Mouse (Mus musculus): Measurements from ENCODE around the gene A830005F24Rik. TPM values are rescaled to one million over a fixed set of nuclear protein-coding genes. Genes with fewer than 3 reads are reported as not detected.
A peak's percentile ranks its signal among the peaks of the same experiment; 100 is the strongest.

The A830005F24Rik gene
- polyA plus RNA-seq, 2 experiments: 0.35 to 0.43 TPM

DNA sequence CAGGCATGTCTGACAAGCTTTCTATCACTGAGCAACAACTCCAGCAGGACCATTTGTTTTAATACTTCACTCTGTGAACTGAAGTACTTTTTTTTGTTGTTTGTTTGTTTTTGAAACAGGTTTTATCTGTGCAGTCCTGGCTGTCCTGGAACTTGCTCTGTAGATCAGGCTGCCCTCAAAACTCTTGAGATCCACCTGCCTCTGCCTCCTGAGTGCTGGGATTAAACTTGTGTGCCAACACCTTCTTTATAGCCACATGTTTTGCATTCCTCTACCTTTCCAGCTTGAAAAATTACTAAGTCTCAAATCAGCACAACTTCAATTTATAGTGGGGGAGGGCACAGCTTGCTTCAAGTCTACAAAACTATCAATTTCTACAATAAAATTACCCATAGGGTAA, 31.0 kb downstream of the A830005F24Rik start:
- Histone ChIP-seq H3K27ac (peak overlapping the region; percentile 19; the same call in 1 of the 2 replicates), H3K4me3 (ENCODE audit: insufficient read depth in 1 of 2, low read depth in 2 of 2, low read length in 2 of 2) (peak overlapping the region; percentile 82 to 96), H3K4me2 (ENCODE audit: low read depth) (peak overlapping the region; percentile 73), H3K36me3 (replicated peaks; ENCODE audit: control insufficient read depth, insufficient read depth, low read depth) (no peaks in the 10 kb centered on the region), H3K9ac (replicated peaks) (peak overlapping the region; percentile 95), H3K27me3 (ENCODE audit: control insufficient read depth, insufficient read depth, low read length) (no peaks in the 10 kb centered on the region), H3K9me3 (ENCODE audit: control insufficient read depth, low read length) (no peaks in the 10 kb centered on the region), H3K4me1 (replicated peaks; ENCODE audit: control insufficient read depth in 2 of 2, insufficient read depth in 2 of 2, low read length in 1 of 2) (peaks cover 16 to 20% of the 10 kb centered on the region in 2 experiments)
- no peak for ATAC-seq (ENCODE audit: insufficient read depth)
- TF ChIP-seq EP300 (IDR thresholded peaks at IDR 0.05; ENCODE audit: low read depth) (no peak), CTCF (IDR thresholded peaks at IDR 0.05; ENCODE audit: low read depth) (no peak)
- no peak for DNase-seq (ENCODE audit: low read depth in 3 of 3, low spot score in 3 of 3)

DNA sequence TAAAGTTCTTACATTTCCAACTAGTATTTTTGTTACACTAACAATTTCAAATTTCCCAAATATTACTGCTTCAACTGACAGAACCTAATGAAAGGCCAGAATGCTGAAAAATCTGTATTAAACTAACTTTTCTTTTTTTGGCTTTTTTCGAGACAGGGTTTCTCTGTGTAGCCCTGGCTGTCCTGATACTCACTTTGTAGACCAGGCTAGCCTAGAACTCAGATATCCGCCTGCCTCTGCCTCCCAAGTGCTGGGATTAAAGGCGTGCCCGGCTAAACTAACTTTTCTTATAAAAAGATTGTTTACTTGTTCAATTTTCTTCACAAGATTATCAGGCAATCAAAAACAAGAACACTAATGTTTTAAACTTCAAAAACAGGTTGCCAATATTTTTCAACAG, 31.5 kb downstream of the A830005F24Rik start:
- Histone ChIP-seq H3K36me3 (replicated peaks; ENCODE audit: control insufficient read depth, insufficient read depth, low read depth) (no peaks in the 10 kb centered on the region), H3K9ac (replicated peaks) (peak overlapping the region; percentile 95), H3K9me3 (ENCODE audit: control insufficient read depth, low read length) (no peaks in the 10 kb centered on the region), H3K4me2 (ENCODE audit: low read depth) (peak overlapping the region; percentile 73), H3K27me3 (ENCODE audit: control insufficient read depth, insufficient read depth, low read length) (no peaks in the 10 kb centered on the region), H3K27ac (peak overlapping the region; percentile 90), H3K4me1 (replicated peaks; ENCODE audit: control insufficient read depth in 2 of 2, insufficient read depth in 2 of 2, low read length in 1 of 2) (peaks cover 16 to 20% of the 10 kb centered on the region in 2 experiments), H3K4me3 (ENCODE audit: insufficient read depth in 1 of 2, low read depth in 2 of 2, low read length in 2 of 2) (peak overlapping the region; percentile 82 to 96)
- no peak for TF ChIP-seq EP300 (IDR thresholded peaks at IDR 0.05; ENCODE audit: low read depth)
- no peak for TF ChIP-seq CTCF (IDR thresholded peaks at IDR 0.05; ENCODE audit: low read depth)
- WGBS (ENCODE audit: insufficient replicate concordance): 22% methylated on average over 4 of the region's 4 CpGs
- no peak for DNase-seq (ENCODE audit: low read depth in 3 of 3, low spot score in 3 of 3)
- no peak for ATAC-seq (ENCODE audit: insufficient read depth)

DNA sequence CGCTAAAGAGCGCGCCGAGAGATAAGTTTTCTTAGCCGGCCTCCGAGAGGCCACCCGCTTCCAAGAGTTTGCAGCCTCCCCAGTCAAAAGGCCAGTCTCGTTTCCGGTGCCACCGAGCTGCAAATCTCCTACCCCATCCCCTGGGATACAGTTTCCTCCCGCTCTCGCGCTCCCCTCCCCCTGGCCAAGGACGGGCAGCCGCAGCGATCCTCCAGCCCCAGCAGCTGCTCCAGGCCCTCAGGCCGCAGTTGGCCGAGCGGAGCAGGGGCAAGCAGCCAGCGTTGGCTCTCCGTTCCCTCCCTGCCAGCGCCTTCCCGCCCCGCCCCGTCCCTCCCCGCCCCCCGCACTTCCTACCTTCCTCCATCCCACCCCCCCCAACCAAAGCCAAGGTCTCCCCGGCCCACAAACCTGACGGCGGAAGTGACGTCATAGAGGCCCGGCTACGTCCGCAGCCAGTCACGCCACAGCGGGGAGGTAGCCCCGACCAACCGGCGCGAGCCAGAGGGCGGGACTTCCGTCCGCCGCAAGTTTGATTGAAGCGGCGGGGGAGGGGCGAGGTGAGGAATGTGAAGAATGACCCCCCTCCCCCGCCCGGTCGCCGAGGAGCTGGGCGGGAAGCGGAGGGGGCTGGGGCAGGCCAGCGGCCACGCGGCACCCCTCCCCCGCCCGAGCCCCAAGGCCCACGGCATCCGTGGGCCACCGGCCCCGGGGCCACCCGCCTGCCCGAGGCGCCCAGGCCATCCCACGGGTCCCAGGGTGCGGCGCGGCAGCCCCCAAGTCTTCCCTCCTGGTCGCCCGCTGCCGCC, 32.3 kb downstream of the A830005F24Rik start:
- H3K9me3 ChIP-seq (ENCODE audit: control insufficient read depth, low read length): no peaks in the 10 kb centered on the region
- H3K4me1 ChIP-seq (replicated peaks; ENCODE audit: control insufficient read depth in 2 of 2, insufficient read depth in 2 of 2, low read length in 1 of 2): peaks cover 14 to 20% of the 10 kb centered on the region in 2 experiments
- peak overlapping the region; percentile 100 for H3K9ac ChIP-seq (replicated peaks)
- WGBS (ENCODE audit: insufficient replicate concordance): 0% methylated on average over 52 of the region's 72 CpGs
- H3K4me2 ChIP-seq (ENCODE audit: low read depth): peak overlapping the region; percentile 73
- H3K27ac ChIP-seq: peak overlapping the region; percentile 96
- ATAC-seq (ENCODE audit: insufficient read depth): peak; percentile 79
- H3K27me3 ChIP-seq (ENCODE audit: control insufficient read depth, insufficient read depth, low read length): no peaks in the 10 kb centered on the region
- 0 out of 2 replicates have a peak, but pooled peaks have one; percentile 26 for TF ChIP-seq EP300 (IDR thresholded peaks at IDR 0.05; ENCODE audit: low read depth)
- TF ChIP-seq CTCF (IDR thresholded peaks at IDR 0.05; ENCODE audit: low read depth): no peak
- H3K36me3 ChIP-seq (replicated peaks; ENCODE audit: control insufficient read depth, insufficient read depth, low read depth): no peaks in the 10 kb centered on the region
- peak; percentile 96 for DNase-seq (ENCODE audit: low read depth in 3 of 3, low spot score in 3 of 3)
- H3K4me3 ChIP-seq (ENCODE audit: insufficient read depth in 1 of 2, low read depth in 2 of 2, low read length in 2 of 2): peak overlapping the region; percentile 92 to 96

DNA sequence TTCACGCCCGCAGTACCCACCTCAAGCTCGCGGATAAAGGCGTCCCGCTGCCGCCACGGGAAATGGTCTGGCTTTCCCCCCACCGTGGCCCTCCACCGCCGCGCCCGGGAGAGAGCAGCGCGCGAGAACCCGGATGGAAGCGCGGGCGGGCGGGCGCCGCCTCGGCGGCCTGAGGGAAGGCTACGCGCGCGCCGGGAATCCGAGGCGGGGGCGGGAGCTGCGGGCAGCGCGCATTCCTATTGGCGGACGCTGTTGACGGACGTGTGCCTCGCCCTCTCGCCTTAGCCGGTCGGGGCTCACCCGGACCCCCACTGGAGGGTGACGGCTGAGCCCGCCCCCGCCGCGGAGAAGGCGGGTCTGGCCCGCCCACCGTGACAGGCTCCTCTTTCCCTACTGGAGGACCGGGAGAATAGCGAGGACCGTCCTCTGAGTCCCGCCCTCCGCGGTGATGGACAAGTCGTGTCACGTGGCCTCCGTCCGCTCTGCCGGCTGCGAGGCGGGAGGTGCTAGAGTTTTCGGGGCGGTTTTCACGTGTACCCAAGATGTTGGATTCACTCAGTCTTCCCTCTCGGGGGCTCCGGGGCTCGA, 33.1 kb downstream of the A830005F24Rik start:
- Histone ChIP-seq H3K27ac (peak overlapping the region; percentile 96), H3K36me3 (replicated peaks; ENCODE audit: control insufficient read depth, insufficient read depth, low read depth) (no peaks in the 10 kb centered on the region), H3K9me3 (ENCODE audit: control insufficient read depth, low read length) (no peaks in the 10 kb centered on the region), H3K27me3 (ENCODE audit: control insufficient read depth, insufficient read depth, low read length) (no peaks in the 10 kb centered on the region), H3K9ac (replicated peaks) (peak overlapping the region; percentile 100), H3K4me1 (replicated peaks; ENCODE audit: control insufficient read depth in 2 of 2, insufficient read depth in 2 of 2, low read length in 1 of 2) (peaks cover 12 to 20% of the 10 kb centered on the region in 2 experiments), H3K4me3 (ENCODE audit: insufficient read depth in 1 of 2, low read depth in 2 of 2, low read length in 2 of 2) (peak overlapping the region; percentile 92 to 96), H3K4me2 (ENCODE audit: low read depth) (peak overlapping the region; percentile 66)
- no peak for TF ChIP-seq EP300 (IDR thresholded peaks at IDR 0.05; ENCODE audit: low read depth)
- under 1% methylated on average over 72 of the region's 72 CpGs for WGBS (ENCODE audit: insufficient replicate concordance)
- DNase-seq (ENCODE audit: low read depth in 3 of 3, low spot score in 3 of 3) (peak; percentile 97 to 98 (median 97)), ATAC-seq (ENCODE audit: insufficient read depth) (peak; percentile 90)

DNA sequence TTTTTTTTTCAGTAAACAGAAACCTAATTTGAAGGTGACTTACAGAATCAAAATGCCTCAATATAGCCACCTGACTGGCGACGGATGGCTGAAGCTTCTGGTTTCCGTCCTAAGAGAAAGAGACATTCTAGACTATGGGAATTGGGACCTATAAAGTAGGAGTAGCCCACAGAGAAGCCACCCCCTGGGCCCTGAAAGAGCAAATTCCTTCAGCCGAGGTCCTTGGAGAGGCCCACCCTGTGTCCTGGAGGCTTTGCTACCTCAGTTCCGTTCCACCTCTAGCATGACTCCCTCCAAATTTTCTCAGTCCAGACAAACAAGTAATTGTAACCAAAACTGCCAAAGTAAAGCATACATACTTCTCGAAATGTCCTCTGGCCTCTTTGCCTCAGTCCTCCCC, 34.3 kb downstream of the A830005F24Rik start:
- no peak for DNase-seq (ENCODE audit: low read depth in 3 of 3, low spot score in 3 of 3)
- Histone ChIP-seq H3K27me3 (ENCODE audit: control insufficient read depth, insufficient read depth, low read length) (no peaks in the 10 kb centered on the region), H3K4me3 (ENCODE audit: insufficient read depth in 1 of 2, low read depth in 2 of 2, low read length in 2 of 2) (no peak overlapping the region), H3K4me2 (ENCODE audit: low read depth) (no peak overlapping the region), H3K9ac (replicated peaks) (no peak overlapping the region), H3K36me3 (replicated peaks; ENCODE audit: control insufficient read depth, insufficient read depth, low read depth) (no peaks in the 10 kb centered on the region), H3K4me1 (replicated peaks; ENCODE audit: control insufficient read depth in 2 of 2, insufficient read depth in 2 of 2, low read length in 1 of 2) (peaks cover 12 to 15% of the 10 kb centered on the region in 2 experiments), H3K27ac (no peak overlapping the region), H3K9me3 (ENCODE audit: control insufficient read depth, low read length) (no peaks in the 10 kb centered on the region)
- WGBS (ENCODE audit: insufficient replicate concordance): 81% methylated on average over 6 of the region's 6 CpGs
- TF ChIP-seq EP300 (IDR thresholded peaks at IDR 0.05; ENCODE audit: low read depth): no peak
- no peak for TF ChIP-seq CTCF (IDR thresholded peaks at IDR 0.05; ENCODE audit: low read depth)
- no peak for ATAC-seq (ENCODE audit: insufficient read depth)

Data from liver, embryonic 14.5 days (tissue).